Comparison of ENCODE assay signal across 24 mouse cellular contexts in genomic region chr3:65882123-65882522, GRCm38 (mm10).
"Had no signal": no experiment of that assay in that cellular context is flagged by ENCODE, and none has a peak within 500 bp of the region (broad histone marks: within the 10 kb centered on the region; RNA-seq: fewer than 3 reads in every experiment).

No protein-coding gene starts in this region.

- H3K4me1 ChIP-seq: hindbrain, embryonic 10.5 days; hindbrain, embryonic 12.5 days; intestine, embryonic 15.5 days; limb, embryonic 10.5 days; limb, embryonic 12.5 days; liver, embryonic 13.5 days had no signal

- H3K27me3 ChIP-seq: heart, embryonic 12.5 days; hindbrain, embryonic 12.5 days; intestine, embryonic 15.5 days; limb, embryonic 12.5 days; liver, embryonic 13.5 days had no signal

- H3K27ac ChIP-seq: heart, adult 2 months; hindbrain, embryonic 10.5 days; hindbrain, embryonic 12.5 days; hindbrain, embryonic 14.5 days; intestine, embryonic 15.5 days; layer of hippocampus, adult 2 months; left cerebral cortex, adult 2 months; limb, embryonic 10.5 days; limb, embryonic 12.5 days; liver, embryonic 13.5 days had no signal

- DNase-seq: gastrocnemius, postnatal 14 days; gastrocnemius, postnatal 36 days; heart, adult 2 months; heart, postnatal 10 days; heart, postnatal 4 days; kidney, adult 18-20 months; kidney, adult 8-10 months; kidney, postnatal 10 days; kidney, postnatal 25 days; kidney, postnatal 4 days; liver; liver, embryonic 13.5 days had no signal

- H3K36me3 ChIP-seq: heart, embryonic 12.5 days; hindbrain, embryonic 10.5 days; hindbrain, embryonic 12.5 days; intestine, embryonic 15.5 days; limb, embryonic 10.5 days; limb, embryonic 12.5 days; liver, embryonic 13.5 days had no signal

- H3K9me3 ChIP-seq: heart, embryonic 12.5 days; hindbrain, embryonic 10.5 days; hindbrain, embryonic 12.5 days; intestine, embryonic 15.5 days; limb, embryonic 10.5 days; limb, embryonic 12.5 days; liver, embryonic 13.5 days had no signal

- ATAC-seq: hindbrain, embryonic 16.5 days; inflammation-experienced regulatory T-cells, adult 6 months; intestine, embryonic 15.5 days; intestine, postnatal 0 days had no signal

- H3K4me3 ChIP-seq: heart, adult 2 months; heart, embryonic 12.5 days; hindbrain, embryonic 10.5 days; hindbrain, embryonic 12.5 days; intestine, embryonic 15.5 days; layer of hippocampus, adult 2 months; left cerebral cortex, adult 2 months; limb, embryonic 10.5 days; limb, embryonic 12.5 days; liver, embryonic 13.5 days had no signal
